Mouse (Mus musculus) cerebellum, adult 2 months (tissue): Measurements from ENCODE around the gene Dock9. TPM values are rescaled to one million over a fixed set of nuclear protein-coding genes. Genes with fewer than 3 reads are reported as not detected.

Source experiments
- DNase-seq, 2 experiments: peaks; one replicate each; pipeline ENCODE4 v3.0.0; 2021
- H3K27ac ChIP-seq: fragments of 200-500 bp; 2 replicates; pipeline ENCODE4 v1.5.1; 2012; ENCODE audit warnings: low read length, control low read depth, inconsistent platforms; ENCODE audit not compliant: insufficient read depth
- H3K27me3 ChIP-seq: fragments of 200-500 bp; 2 replicates; pipeline ENCODE4 v1.6.1; 2012; ENCODE audit warnings: inconsistent platforms, mild to moderate bottlenecking, low read length, moderate library complexity; ENCODE audit not compliant: control insufficient read depth, insufficient read depth
- H3K4me1 ChIP-seq: fragments of 200-500 bp; 2 replicates; pipeline ENCODE4 v1.6.1; 2011; ENCODE audit warnings: low read length; ENCODE audit not compliant: control insufficient read depth, insufficient read depth
- H3K4me3 ChIP-seq: fragments of 200-500 bp; replicated peaks from 2 replicates; pipeline ENCODE3; 2011; ENCODE audit warnings: mild to moderate bottlenecking, low read depth, low read length, control low read depth; ENCODE audit not compliant: insufficient read depth
- CTCF ChIP-seq: fragments of 200-500 bp; IDR thresholded peaks from 2 replicates; pipeline ENCODE4 v1.5.1; 2011; ENCODE audit warnings: low read depth, mild to moderate bottlenecking, control low read depth, low read length, moderate library complexity, borderline replicate concordance; ENCODE audit not compliant: insufficient read depth
- POLR2A ChIP-seq: fragments of 200-500 bp; IDR thresholded peaks from 2 replicates; pipeline ENCODE4 v1.6.1; 2011; ENCODE audit warnings: low read length, control low read depth, borderline replicate concordance; ENCODE audit not compliant: insufficient read depth
- WGBS: fragments of 180-500 bp; shearing (Covaris S2); methylation state at CpG from one replicate; pipeline ENCODE4 v1.1.7; 2018; 5-methylcytosine and 5-hydroxymethylcytosine counted together
- polyA plus RNA-seq: library from polyadenylated mRNA; depleted of rRNA; stranded (reverse); fragments of >200 nt; gene quantifications from 2 replicates; pipeline ENCODE4 v1.2.3, GENCODE M21; 2012

Gene Dock9
- polyA plus RNA-seq, 1 experiment, result 140 TPM

GRCm38 (mm10) chr14:121556401-121557315, 241.0 kb downstream of the Dock9 start:
- no peak for TF ChIP-seq POLR2A
- no peak for TF ChIP-seq CTCF
- Histone ChIP-seq H3K4me1 (no peaks in the 10 kb centered on the region), H3K27me3 (no peaks in the 10 kb centered on the region), H3K4me3 (no peak overlapping the region), H3K27ac (no peak overlapping the region)
- no peak for DNase-seq
- WGBS, result 59% methylated on average over 21 of the region's 21 CpGs

- TF ChIP-seq CTCF, result no peak
- no peak for TF ChIP-seq POLR2A
- H3K4me3 ChIP-seq, result no peak overlapping the region
- no peaks in the 10 kb centered on the region for H3K4me1 ChIP-seq
- no peaks in the 10 kb centered on the region for H3K27me3 ChIP-seq
- no peak for DNase-seq
- H3K27ac ChIP-seq, result no peak overlapping the region
Observed at GRCm38 (mm10) chr14:121553785-121554184, 243.9 kb downstream of the Dock9 start.

GRCm38 (mm10) chr14:121552586-121552985, 245.1 kb downstream of the Dock9 start:
- H3K27ac ChIP-seq, result no peak overlapping the region
- H3K4me1 ChIP-seq, result no peaks in the 10 kb centered on the region
- 71% methylated on average over 5 of the region's 5 CpGs for WGBS
- DNase-seq, result no peak
- no peaks in the 10 kb centered on the region for H3K27me3 ChIP-seq
- TF ChIP-seq POLR2A (no peak), CTCF (no peak)
- no peak overlapping the region for H3K4me3 ChIP-seq

GRCm38 (mm10) chr14:121549834-121550233, 247.8 kb downstream of the Dock9 start:
- Histone ChIP-seq H3K4me3 (no peak overlapping the region), H3K27ac (no peak overlapping the region), H3K4me1 (no peaks in the 10 kb centered on the region), H3K27me3 (no peaks in the 10 kb centered on the region)
- TF ChIP-seq CTCF (no peak), POLR2A (no peak)
- WGBS, result 69% methylated on average over 6 of the region's 6 CpGs
- DNase-seq, result no peak

GRCm38 (mm10) chr14:121547745-121548144, 249.9 kb downstream of the Dock9 start:
- Histone ChIP-seq H3K4me1 (no peaks in the 10 kb centered on the region), H3K4me3 (no peak overlapping the region), H3K27me3 (no peaks in the 10 kb centered on the region), H3K27ac (no peak overlapping the region)
- no peak for DNase-seq
- WGBS, result 56% methylated on average over 7 of the region's 7 CpGs
- TF ChIP-seq CTCF, result no peak
- no peak for TF ChIP-seq POLR2A

DNA sequence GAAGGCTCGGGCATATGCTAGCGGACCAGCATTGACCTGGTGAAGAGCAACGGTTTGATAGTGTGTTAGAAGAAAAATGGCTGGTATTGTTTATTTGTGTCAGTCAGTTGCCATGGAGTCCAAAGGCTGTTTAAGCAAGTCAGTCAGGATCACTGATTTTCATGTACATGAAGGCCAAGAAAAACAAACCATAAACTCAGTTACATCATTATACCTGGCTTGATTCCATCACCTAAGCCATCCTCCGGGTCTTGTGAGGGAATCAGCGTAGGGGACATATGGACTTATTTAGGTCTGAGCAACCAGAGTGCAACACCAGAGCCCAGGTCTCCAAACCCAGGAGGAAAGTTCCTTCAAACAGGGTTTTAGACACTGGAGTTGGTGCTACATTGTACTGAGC, 251.0 kb downstream of the Dock9 start:
- 78% methylated on average over 5 of the region's 5 CpGs for WGBS
- Histone ChIP-seq H3K4me1 (no peaks in the 10 kb centered on the region), H3K27me3 (no peaks in the 10 kb centered on the region), H3K27ac (no peak overlapping the region), H3K4me3 (no peak overlapping the region)
- TF ChIP-seq POLR2A (no peak), CTCF (no peak)
- DNase-seq, result no peak

DNA sequence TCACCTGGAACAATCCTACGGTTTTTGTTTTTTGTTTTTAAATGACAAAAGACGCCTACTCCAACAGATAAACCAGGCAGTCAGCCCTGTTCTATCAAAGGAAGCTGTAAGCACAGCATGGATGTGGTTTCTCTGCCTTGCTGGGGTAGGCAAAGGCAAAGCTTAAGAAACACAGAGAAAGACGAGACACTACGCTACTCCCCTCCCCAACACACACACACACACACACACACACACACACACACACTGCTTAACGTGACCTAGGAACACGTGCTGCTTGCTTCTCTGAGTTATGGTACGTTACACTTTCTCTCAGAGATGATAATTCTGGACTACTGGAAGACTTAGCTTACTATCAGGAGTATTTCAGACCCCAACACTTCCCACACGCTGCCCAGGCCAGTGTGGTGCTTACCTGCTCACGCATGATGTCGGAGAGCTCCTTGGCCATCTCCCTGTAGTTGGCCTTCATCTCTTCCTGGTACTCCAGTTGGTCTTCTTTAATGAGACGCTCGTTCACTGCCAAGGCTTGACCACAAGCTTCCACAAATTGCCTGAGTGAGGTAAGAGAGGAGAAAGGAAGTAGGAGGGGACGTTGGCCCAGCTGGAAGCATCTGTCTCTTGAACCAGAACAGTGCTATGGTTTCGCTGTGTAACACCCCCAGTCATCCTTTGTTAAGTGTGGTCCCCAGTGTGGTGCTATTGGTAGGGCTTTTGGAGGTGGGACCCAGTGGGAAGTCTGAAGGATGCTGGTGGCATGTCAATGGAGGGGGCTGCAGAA, 251.9 kb downstream of the Dock9 start:
- WGBS, result 77% methylated on average over 14 of the region's 14 CpGs
- TF ChIP-seq POLR2A (no peak), CTCF (no peak)
- H3K4me1 ChIP-seq, result no peaks in the 10 kb centered on the region
- DNase-seq, result no peak
- H3K27me3 ChIP-seq, result no peaks in the 10 kb centered on the region
- H3K27ac ChIP-seq, result no peak overlapping the region
- no peak overlapping the region for H3K4me3 ChIP-seq

DNA sequence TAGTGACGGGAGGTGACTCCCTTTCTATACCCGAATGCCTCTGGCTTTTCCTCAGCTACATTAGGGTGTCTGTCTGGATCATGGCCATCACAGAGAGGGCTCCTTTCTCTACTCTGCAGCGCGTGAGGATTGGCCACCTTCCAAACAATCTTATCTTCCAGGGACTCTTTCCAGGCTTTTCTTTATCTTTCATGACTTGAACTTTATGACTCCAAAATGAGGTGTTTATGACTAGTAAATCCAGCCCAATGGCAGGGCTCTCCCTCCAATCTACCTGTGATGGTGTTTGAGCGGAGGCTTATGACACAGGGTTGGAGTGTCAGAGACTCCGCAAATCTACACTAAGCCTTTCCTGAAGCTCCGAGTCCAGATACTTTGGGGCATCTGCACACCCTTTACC, 256.4 kb downstream of the Dock9 start:
- no peaks in the 10 kb centered on the region for H3K4me1 ChIP-seq
- DNase-seq, result no peak
- 58% methylated on average over 7 of the region's 7 CpGs for WGBS
- H3K4me3 ChIP-seq, result no peak overlapping the region
- no peak for TF ChIP-seq CTCF
- no peak for TF ChIP-seq POLR2A
- no peaks in the 10 kb centered on the region for H3K27me3 ChIP-seq
- H3K27ac ChIP-seq, result no peak overlapping the region
